Mouse (Mus musculus) kidney, adult 2 months (tissue): ENCODE results near the gene Chst8. TPM values are rescaled to one million over a fixed set of nuclear protein-coding genes. Genes with fewer than 3 reads are reported as not detected.

Experiments used
- DNase-seq: peaks from one replicate; pipeline ENCODE4 v3.0.0; 2021
- H3K27ac ChIP-seq: fragments of 200-500 bp; 2 replicates; pipeline ENCODE4 v1.5.1; 2012; ENCODE audit warnings: low read depth, low read length, control low read depth, inconsistent platforms; ENCODE audit not compliant: insufficient read depth
- H3K27me3 ChIP-seq: fragments of 200-500 bp; replicated peaks from 2 replicates; pipeline ENCODE4 v1.6.1; 2012; ENCODE audit warnings: mild to moderate bottlenecking, moderate library complexity, low read length, inconsistent platforms; ENCODE audit not compliant: control insufficient read depth, insufficient read depth
- H3K36me3 ChIP-seq: fragments of 200-500 bp; 2 replicates; pipeline ENCODE4 v1.6.1; 2012; ENCODE audit warnings: mild to moderate bottlenecking, moderate library complexity, low read length, inconsistent platforms; ENCODE audit not compliant: control insufficient read depth, insufficient read depth
- H3K4me1 ChIP-seq: fragments of 200-500 bp; 2 replicates; pipeline ENCODE4 v1.6.1; 2011; ENCODE audit warnings: low read length; ENCODE audit not compliant: control insufficient read depth, insufficient read depth
- H3K4me3 ChIP-seq: fragments of 200-500 bp; 2 replicates; pipeline ENCODE4 v1.5.1; 2011; ENCODE audit warnings: mild to moderate bottlenecking, low read depth, low read length, control low read depth; ENCODE audit not compliant: insufficient read depth
- CTCF ChIP-seq: fragments of 200-500 bp; conservative IDR thresholded peaks from 2 replicates; pipeline ENCODE4 v1.5.1; 2011; ENCODE audit warnings: low read depth, mild to moderate bottlenecking, control low read depth, low read length, moderate library complexity, mixed read lengths; ENCODE audit not compliant: insufficient read depth, insufficient read length
- POLR2A ChIP-seq: fragments of 200-500 bp; IDR thresholded peaks from one replicate; pipeline ENCODE4 v1.6.1; 2011; ENCODE audit warnings: low read depth, low read length, control low read depth
- WGBS: fragments of 180-500 bp; shearing (Covaris S2); methylation state at CpG from one replicate; pipeline ENCODE4 v1.1.7; 2018; 5-methylcytosine and 5-hydroxymethylcytosine counted together
- polyA plus RNA-seq: library from polyadenylated mRNA; depleted of rRNA; stranded (reverse); fragments of >200 nt; gene quantifications from 2 replicates; pipeline ENCODE4 v1.2.3, GENCODE M21; 2012; rRNA removed

Gene Chst8
- polyA plus RNA-seq, 1 experiment = 8.3 TPM

DNA sequence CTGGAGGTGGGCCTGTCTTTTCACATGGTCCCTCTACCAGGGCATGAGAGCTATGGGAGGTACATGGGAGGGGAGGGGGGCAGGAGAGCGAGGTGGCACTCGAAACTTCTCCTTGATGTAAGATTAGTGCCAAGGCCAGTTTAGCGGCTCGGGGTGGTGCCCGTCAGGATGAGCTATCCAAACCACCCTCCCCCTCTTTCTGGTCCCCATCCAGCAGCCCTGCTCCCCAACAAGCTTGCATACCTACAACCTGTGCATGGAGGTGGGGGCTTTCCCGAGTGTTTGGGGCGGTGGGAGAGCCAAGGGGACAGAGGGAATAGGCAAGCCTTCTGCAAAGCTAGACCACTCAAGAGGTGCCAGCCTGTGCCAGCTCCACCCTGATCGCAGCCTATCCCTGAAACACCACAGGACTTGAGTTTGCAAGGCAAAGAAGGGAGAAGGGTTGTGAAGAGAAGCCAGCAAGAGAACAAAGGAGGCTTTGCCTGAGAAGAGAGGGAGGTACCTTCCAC, 182.8 kb downstream of the Chst8 start:
- WGBS = 45% methylated on average over 8 of the region's 8 CpGs
- H3K4me3 ChIP-seq = no peak overlapping the region
- TF ChIP-seq POLR2A (no peak), CTCF (no peak)
- 0 out of 2 replicates have a peak, but pooled peaks cover 3% of the 10 kb centered on the region for H3K4me1 ChIP-seq
- H3K27me3 ChIP-seq = no peaks in the 10 kb centered on the region
- no peak overlapping the region for H3K27ac ChIP-seq
- no peaks in the 10 kb centered on the region for H3K36me3 ChIP-seq
- DNase-seq = no peak

Other genes with a start within 250 kb of the Chst8 start
- gene Kctd15, start 156.0 kb downstream of the Chst8 start, polyA plus RNA-seq = 18.3 and 19.8 TPM in 2 replicates
- gene Pepd, start 99.7 kb upstream of the Chst8 start, polyA plus RNA-seq = 299 and 326 TPM in 2 replicates
- 8.3 and 10.0 TPM in 2 replicates for gene Cebpg, start 243.9 kb upstream of the Chst8 start, polyA plus RNA-seq